In the genomic region with DNA sequence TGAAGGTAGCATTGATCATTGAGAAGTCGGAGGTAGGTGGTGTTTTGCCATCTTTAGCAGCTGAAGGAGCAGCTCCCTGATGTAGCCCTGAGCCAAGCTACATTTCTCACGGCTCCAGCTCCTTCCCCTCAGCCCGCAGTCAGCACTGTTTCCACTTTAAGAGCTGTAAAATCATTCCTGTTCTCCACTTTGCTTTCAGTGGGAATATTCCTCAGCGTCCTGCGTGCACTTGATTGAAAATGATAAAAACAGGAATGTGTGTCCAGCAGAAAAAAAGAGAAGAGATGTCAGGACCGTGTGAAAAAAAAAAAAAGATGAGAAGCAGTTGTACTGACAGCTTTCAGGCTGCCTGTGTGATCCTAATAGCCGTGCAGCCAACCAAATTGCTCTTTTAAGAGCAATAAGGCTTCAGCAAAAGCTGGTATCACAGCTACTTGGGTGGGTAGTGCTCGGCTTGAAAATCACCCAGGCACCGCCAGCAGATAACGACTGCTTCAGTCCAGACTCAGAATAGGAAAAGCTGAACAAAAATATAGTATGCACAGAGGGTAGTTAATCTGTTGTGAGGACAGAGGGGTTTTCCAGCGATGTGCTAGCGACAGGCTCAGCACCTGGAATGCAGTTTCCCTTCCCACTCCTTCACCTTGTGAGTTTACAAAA, we compare ENCODE assay signal across 9 mouse cellular contexts.
A peak's percentile ranks its signal among the peaks of the same experiment; 100 is the strongest.
DNase-seq lines count a peak whose midpoint lies in the region; ATAC-seq and TF ChIP-seq lines count a peak whose summit lies in the region.
"Had no signal": no experiment of that assay in that cellular context is flagged by ENCODE, and none has a peak within 500 bp of the region (broad histone marks: within the 10 kb centered on the region; RNA-seq: fewer than 3 reads in every experiment).

No protein-coding gene starts in this region.

- no peaks in the 10 kb centered on the region for H3K9me3 ChIP-seq in forebrain, embryonic 11.5 days (ENCODE audit: control insufficient read depth, low read length)
- no peaks in the 10 kb centered on the region for H3K9me3 ChIP-seq in intestine, embryonic 15.5 days

- intact Hi-C loops in left cerebral cortex, postnatal 25 days (cut with DNase I), result loop anchor here (5.0 to 10.0 kb wide), 4 partner anchors 65 to 228 kb away; no protein-coding TSS in a partner anchor

- H3K36me3 ChIP-seq in forebrain, embryonic 11.5 days (ENCODE audit: control insufficient read depth, insufficient read depth, low read length), result no peaks in the 10 kb centered on the region
- H3K36me3 ChIP-seq in intestine, embryonic 15.5 days, result no peaks in the 10 kb centered on the region
- no peaks in the 10 kb centered on the region for H3K36me3 ChIP-seq in kidney, adult 2 months (ENCODE audit: control insufficient read depth, insufficient read depth, low read length)

- no peak overlapping the region for H3K4me3 ChIP-seq in forebrain, embryonic 11.5 days (ENCODE audit: low read depth, low read length)
- 0 out of 2 replicates have a peak overlapping the region, but pooled peaks have one; percentile 3 for H3K4me3 ChIP-seq in intestine, embryonic 15.5 days (replicated peaks)
- H3K4me3 ChIP-seq in kidney, adult 2 months (ENCODE audit: insufficient read depth, low read depth, low read length), result no peak overlapping the region

- no peaks in the 10 kb centered on the region for H3K4me1 ChIP-seq in forebrain, embryonic 11.5 days (replicated peaks; ENCODE audit: control insufficient read depth, insufficient read depth, low read length)
- no peaks in the 10 kb centered on the region for H3K4me1 ChIP-seq in intestine, embryonic 15.5 days (replicated peaks)
- H3K4me1 ChIP-seq in kidney, adult 2 months (ENCODE audit: control insufficient read depth, insufficient read depth, low read length), result no peaks in the 10 kb centered on the region

- peak; percentile 29 to 68 for DNase-seq in left cerebral cortex, postnatal 25 days (ENCODE audit: low spot score in 2 of 2)
- no peak for DNase-seq in left cerebral cortex, adult 11 months (ENCODE audit: low spot score)
- DNase-seq in forebrain, embryonic 11.5 days (ENCODE audit: low spot score), result no peak
- peak; percentile 65 for DNase-seq in retina, embryonic 14.5 days (ENCODE audit: low spot score)
- DNase-seq in testis, postnatal 10 days (ENCODE audit: low spot score), result no peak
- DNase-seq in kidney, adult 2 months, result no peak

- peak; percentile 42; the same call in 1 of the 2 replicates for ATAC-seq in forebrain, embryonic 11.5 days (replicated peaks; ENCODE audit: low FRiP score)
- peak; percentile 20; the same call in 1 of the 2 replicates for ATAC-seq in intestine, embryonic 15.5 days
- ATAC-seq in erythroid progenitor cell, adult 5-6 weeks (replicated peaks; ENCODE audit: low FRiP score, poor library complexity, severe bottlenecking), result no peak
- ATAC-seq: inflammation-experienced regulatory T-cells, adult 6 months had no signal

- no peak for TF ChIP-seq CTCF in kidney, adult 2 months (conservative IDR thresholded peaks at IDR 0.05; ENCODE audit: insufficient read depth, insufficient read length, low read depth, low read length)

- 24% methylated on average over 12 of the region's 12 CpGs for WGBS in forebrain, embryonic 11.5 days
- WGBS in intestine, embryonic 15.5 days, result 10% methylated on average over 12 of the region's 12 CpGs
- WGBS in kidney, adult 2 months, result 9% methylated on average over 12 of the region's 12 CpGs

- no peak overlapping the region for H3K9ac ChIP-seq in forebrain, embryonic 11.5 days (ENCODE audit: low read length)
- no peak overlapping the region for H3K9ac ChIP-seq in intestine, embryonic 15.5 days

- peak overlapping the region; percentile 3; the same call in 1 of the 2 replicates for H3K4me2 ChIP-seq in forebrain, embryonic 11.5 days (ENCODE audit: low read depth, low read length, severe bottlenecking)
- peak overlapping the region; percentile 44 for H3K4me2 ChIP-seq in intestine, embryonic 15.5 days (replicated peaks)

- H3K27ac ChIP-seq in forebrain, embryonic 11.5 days (ENCODE audit: low read depth, low read length), result no peak overlapping the region
- no peak overlapping the region for H3K27ac ChIP-seq in intestine, embryonic 15.5 days
- H3K27ac ChIP-seq in kidney, adult 2 months (ENCODE audit: insufficient read depth, low read depth, low read length), result no peak overlapping the region

- TF ChIP-seq POLR2A in kidney, adult 2 months (IDR thresholded peaks at IDR 0.05; ENCODE audit: low read depth, low read length), result no peak

- no peaks in the 10 kb centered on the region for H3K27me3 ChIP-seq in forebrain, embryonic 11.5 days (ENCODE audit: control insufficient read depth, insufficient read depth, low read length)
- H3K27me3 ChIP-seq in intestine, embryonic 15.5 days (replicated peaks), result no peaks in the 10 kb centered on the region
- H3K27me3 ChIP-seq in kidney, adult 2 months (replicated peaks; ENCODE audit: control insufficient read depth, insufficient read depth, low read length), result no peaks in the 10 kb centered on the region

Comparison
In these comparisons a context has a peak if more than half of its experiments do, and no peak if none do; other contexts are left out.
1. DNase-seq: peak in left cerebral cortex, postnatal 25 days (2 of 2) and retina, embryonic 14.5 days (single experiment); none in left cerebral cortex, adult 11 months (single experiment), forebrain, embryonic 11.5 days (single experiment), testis, postnatal 10 days (single experiment) and kidney, adult 2 months (single experiment).